Mouse (Mus musculus): Measurements from ENCODE around the gene Mlec.

DNA sequence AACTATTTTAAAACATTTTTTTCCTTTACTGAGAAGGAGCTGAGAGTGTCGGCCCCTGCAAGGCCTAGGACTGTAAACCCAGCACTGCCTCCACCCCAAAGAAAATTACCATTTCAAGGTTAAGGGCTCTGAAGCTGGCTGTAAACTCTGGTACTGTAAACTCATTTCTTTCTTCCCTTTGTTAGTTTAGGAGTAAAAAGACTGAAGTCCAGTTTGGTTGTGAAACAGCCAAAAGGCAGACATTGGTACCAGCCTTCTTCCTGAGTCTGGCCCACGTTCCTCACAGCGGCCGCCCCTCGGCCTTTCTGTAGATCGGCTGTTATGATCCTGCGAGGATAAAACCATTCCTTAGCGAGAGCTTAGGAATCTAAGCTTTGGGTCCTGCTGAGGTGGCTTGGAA lies 43.5 kb downstream of the Mlec start:
- TF ChIP-seq CTCF (IDR thresholded peaks at IDR 0.05; ENCODE audit: extremely low read depth, insufficient read depth, low read length): no peak
- no peak for TF ChIP-seq POLR2A (IDR thresholded peaks at IDR 0.05; ENCODE audit: extremely low read depth, insufficient read depth, low read length)
